Mouse (Mus musculus) CH12.LX (cell line): ENCODE measurements at regions not wholly inside any gene's neighbourhood (a gene's known extent, or its start where the extent isn't known, plus 50 kb on each side); places are given as distances from the start of the nearest gene placed in this dataset.

ENCODE experiments used
- CHD1 ChIP-seq: IDR thresholded peaks from 2 replicates; pipeline ENCODE4 v1.6.1; 2012; ENCODE audit warnings: low read depth, low read length, improper control_type of control experiment, inconsistent platforms
- EP300 ChIP-seq: IDR thresholded peaks from 2 replicates; pipeline ENCODE4 v1.6.1; 2011; ENCODE audit warnings: low read length, improper control_type of control experiment
- ETS1 ChIP-seq: conservative IDR thresholded peaks from 2 replicates; pipeline ENCODE4 v1.6.1; 2012; ENCODE audit warnings: low read depth, mild to moderate bottlenecking, inconsistent platforms, low read length, improper control_type of control experiment, moderate library complexity
- ZKSCAN1 ChIP-seq: IDR thresholded peaks from 2 replicates; pipeline ENCODE4 v1.6.1; 2012; ENCODE audit warnings: low read depth, inconsistent platforms, low read length, improper control_type of control experiment, borderline replicate concordance

GRCm38 (mm10) chr3:65460936-65461335 is 67.3 kb upstream of the Tiparp start:
- TF ChIP-seq ETS1 (no peak), CHD1 (no peak), ZKSCAN1 (no peak), EP300 (no peak)
